Comparison of ENCODE assay signal across 21 mouse cellular contexts in genomic region chr12:119165115-119165514, GRCm38 (mm10).
DNase-seq lines count a peak whose midpoint lies in the region; ATAC-seq and TF ChIP-seq lines count a peak whose summit lies in the region.
"Had no signal": no experiment of that assay in that cellular context is flagged by ENCODE, and none has a peak within 500 bp of the region (broad histone marks: within the 10 kb centered on the region; RNA-seq: fewer than 3 reads in every experiment).

No protein-coding gene starts in this region.

- no peaks in the 10 kb centered on the region for H3K27me3 ChIP-seq in midbrain, postnatal 0 days (ENCODE audit: insufficient read depth, low read length)
- H3K27me3 ChIP-seq in midbrain, embryonic 10.5 days (ENCODE audit: low read depth, poor library complexity, severe bottlenecking): no peaks in the 10 kb centered on the region
- H3K27me3 ChIP-seq in heart, embryonic 12.5 days (replicated peaks): no peaks in the 10 kb centered on the region
- H3K27me3 ChIP-seq: neural tube, embryonic 15.5 days had no signal

- H3K4me2 ChIP-seq in midbrain, postnatal 0 days (ENCODE audit: low read depth, low read length, poor library complexity, severe bottlenecking): no peak overlapping the region
- H3K4me2 ChIP-seq in heart, embryonic 12.5 days: no peak overlapping the region
- H3K4me2 ChIP-seq: heart, embryonic 11.5 days; midbrain, embryonic 11.5 days; neural tube, embryonic 15.5 days had no signal

- no peak overlapping the region for H3K9ac ChIP-seq in midbrain, postnatal 0 days (replicated peaks; ENCODE audit: low read length, poor library complexity, severe bottlenecking)
- no peak overlapping the region for H3K9ac ChIP-seq in heart, embryonic 12.5 days
- H3K9ac ChIP-seq: neural tube, embryonic 15.5 days had no signal

- no peak overlapping the region for H3K4me3 ChIP-seq in midbrain, postnatal 0 days (ENCODE audit: low read depth, low read length)
- no peak overlapping the region for H3K4me3 ChIP-seq in midbrain, embryonic 10.5 days
- no peak overlapping the region for H3K4me3 ChIP-seq in heart, embryonic 12.5 days
- H3K4me3 ChIP-seq: hindbrain, embryonic 10.5 days; neural tube, embryonic 15.5 days had no signal

- no peaks in the 10 kb centered on the region for H3K4me1 ChIP-seq in midbrain, postnatal 0 days (ENCODE audit: insufficient read depth, low read length)
- H3K4me1 ChIP-seq in midbrain, embryonic 10.5 days: peaks cover 9% of the 10 kb centered on the region; the same call in 1 of the 2 replicates
- H3K4me1 ChIP-seq in heart, embryonic 12.5 days (replicated peaks): no peaks in the 10 kb centered on the region
- H3K4me1 ChIP-seq: hindbrain, embryonic 10.5 days had no signal

- no peak for TF ChIP-seq CTCF in midbrain, postnatal 0 days (IDR thresholded peaks at IDR 0.05)

- WGBS in midbrain, postnatal 0 days: 89% methylated on average over 2 of the region's 2 CpGs
- 94% methylated on average over 2 of the region's 2 CpGs for WGBS in midbrain, embryonic 10.5 days
- 84% methylated on average over 2 of the region's 2 CpGs for WGBS in heart, embryonic 12.5 days

- no peak overlapping the region for H3K27ac ChIP-seq in midbrain, postnatal 0 days (ENCODE audit: low read depth, low read length)
- H3K27ac ChIP-seq in midbrain, embryonic 10.5 days (replicated peaks): no peak overlapping the region
- no peak overlapping the region for H3K27ac ChIP-seq in heart, embryonic 12.5 days (ENCODE audit: poor library complexity, severe bottlenecking)
- H3K27ac ChIP-seq: hindbrain, embryonic 10.5 days; neural tube, embryonic 15.5 days had no signal

- peak; percentile 18 to 44 for DNase-seq in cerebellum, postnatal 14 days
- DNase-seq in cerebellum, adult 9-10 months: no peak
- DNase-seq in left cerebral cortex, postnatal 4 days: peak; percentile 29
- DNase-seq in left cerebral cortex, adult 9 months (ENCODE audit: low spot score in 2 of 2): no peak
- DNase-seq in midbrain, postnatal 0 days (ENCODE audit: low spot score): peak; percentile 20
- DNase-seq in midbrain, embryonic 10.5 days (ENCODE audit: low spot score): no peak
- DNase-seq in adrenal gland, postnatal 10 days: no peak
- DNase-seq: adrenal gland, postnatal 36 days; cerebellum, adult 11 months; cerebellum, postnatal 36 days; gastrocnemius, postnatal 14 days; heart, adult 11 months; heart, postnatal 10 days; kidney, adult 9 months; right cerebral cortex, adult 18-20 months had no signal

- intact Hi-C loops in left cerebral cortex, postnatal 4 days (cut with DNase I): no loop called here

- no peaks in the 10 kb centered on the region for H3K36me3 ChIP-seq in midbrain, postnatal 0 days (ENCODE audit: insufficient read depth, low read length)
- H3K36me3 ChIP-seq in midbrain, embryonic 10.5 days: peaks cover 87% of the 10 kb centered on the region
- peaks cover 9% of the 10 kb centered on the region; the same call in 1 of the 2 replicates for H3K36me3 ChIP-seq in heart, embryonic 12.5 days
- H3K36me3 ChIP-seq: neural tube, embryonic 15.5 days had no signal

- H3K9me3 ChIP-seq in midbrain, postnatal 0 days (ENCODE audit: low read length): no peaks in the 10 kb centered on the region
- H3K9me3 ChIP-seq in midbrain, embryonic 10.5 days (replicated peaks): no peaks in the 10 kb centered on the region
- no peaks in the 10 kb centered on the region for H3K9me3 ChIP-seq in heart, embryonic 12.5 days (replicated peaks)
- H3K9me3 ChIP-seq: hindbrain, embryonic 10.5 days; neural tube, embryonic 15.5 days had no signal

- ATAC-seq in midbrain, postnatal 0 days (ENCODE audit: low FRiP score): no peak
- no peak for ATAC-seq in heart, embryonic 12.5 days (ENCODE audit: insufficient number of reproducible peaks, low FRiP score)
- ATAC-seq: inflammation-experienced regulatory T-cells, adult 6 months had no signal

Comparison
In these comparisons a context has a peak if more than half of its experiments do, and no peak if none do; other contexts are left out.
1. DNase-seq: peak in cerebellum, postnatal 14 days (2 of 2), left cerebral cortex, postnatal 4 days (single experiment) and midbrain, postnatal 0 days (single experiment); none in cerebellum, adult 9-10 months (single experiment), left cerebral cortex, adult 9 months (0 of 2), midbrain, embryonic 10.5 days (single experiment) and adrenal gland, postnatal 10 days (single experiment).